Mouse (Mus musculus) layer of hippocampus, postnatal 36 days (tissue): Measurements from ENCODE around the gene Fam124a. TPM values are rescaled to one million over a fixed set of nuclear protein-coding genes. Genes with fewer than 3 reads are reported as not detected.

Experiments used
- total RNA-seq, 2 experiments: library from RNA; stranded (reverse); gene quantifications; 2 replicates each; pipeline ENCODE4 v1.2.3; 2021

Gene Fam124a
- total RNA-seq, 2 experiments from 2014 or later = 11.4 to 12.7 TPM

Other genes with a start within 250 kb of the Fam124a start
- gene Gucy1b2, start 99.4 kb upstream of the Fam124a start, total RNA-seq = under 1 TPM; 0.38 to 0.55 TPM
- gene Gm4131, start 11.2 kb downstream of the Fam124a start, total RNA-seq = not detected
- under 1 TPM in 1 of 2 experiments, not detected in 1; 0.25 TPM for gene Serpine3, start 107.9 kb downstream of the Fam124a start, total RNA-seq
- 10 to 100 TPM; 45.9 to 53.7 TPM for gene Ints6, start 205.4 kb downstream of the Fam124a start, total RNA-seq